Mouse (Mus musculus) hindbrain, embryonic 14.5 days (tissue): ENCODE measurements at regions not wholly inside any gene's neighbourhood (a gene's known extent, or its start where the extent isn't known, plus 50 kb on each side); places are given as distances from the start of the nearest gene placed in this dataset.

Experiments
- ATAC-seq: fragments of 200-750 bp; cut with Nextera tagmentation; 2 replicates; pipeline ENCODE4 v1.8.0; 2017; ENCODE audit warnings: moderate number of reproducible peaks, mild to moderate bottlenecking, moderate TSS enrichment, moderate library complexity; ENCODE audit not compliant: low FRiP score
- DNase-seq: peaks from one replicate; pipeline ENCODE4 v3.0.0-alpha.2; 2015; ENCODE audit warnings: low spot score
- H3K27ac ChIP-seq: fragments of 300-500 bp; sonication (generic); 2 replicates; pipeline ENCODE4 v1.5.1; 2014; ENCODE audit warnings: mild to moderate bottlenecking, moderate library complexity
- H3K27me3 ChIP-seq: fragments of 300-500 bp; sonication (generic); 2 replicates; pipeline ENCODE4 v1.6.1; 2014; ENCODE audit warnings: mild to moderate bottlenecking, low read length, mixed read lengths; ENCODE audit not compliant: control insufficient read depth, insufficient read depth
- H3K36me3 ChIP-seq: fragments of 300-500 bp; sonication (generic); replicated peaks from 2 replicates; pipeline ENCODE4 v1.6.1; 2014; ENCODE audit not compliant: control insufficient read depth, insufficient read depth
- H3K4me1 ChIP-seq: fragments of 300-500 bp; sonication (generic); replicated peaks from 2 replicates; pipeline ENCODE4 v1.6.1; 2014; ENCODE audit warnings: antibody characterized with exemption, low read length, mixed read lengths; ENCODE audit not compliant: control insufficient read depth, insufficient read depth
- H3K4me2 ChIP-seq: fragments of 300-500 bp; sonication (generic); replicated peaks from 2 replicates; pipeline ENCODE4 v1.6.1; 2014; ENCODE audit warnings: mild to moderate bottlenecking, moderate library complexity
- H3K4me3 ChIP-seq: fragments of 300-500 bp; sonication (generic); replicated peaks from 2 replicates; pipeline ENCODE4 v1.5.1; 2014; ENCODE audit warnings: mild to moderate bottlenecking, low read length
- H3K9ac ChIP-seq: fragments of 300-500 bp; sonication (generic); 2 replicates; pipeline ENCODE4 v1.6.1; 2014
- H3K9me3 ChIP-seq: fragments of 300-500 bp; sonication (generic); 2 replicates; pipeline ENCODE4 v1.6.1; 2016; ENCODE audit warnings: low read length; ENCODE audit not compliant: control insufficient read depth
- WGBS: fragments of 180-500 bp; shearing (Covaris S2); extraction: QIAGEN DNeasy Blood & Tissue Kit; methylation state at CpG from one replicate; pipeline ENCODE4 v1.1.7; 2014; 5-methylcytosine and 5-hydroxymethylcytosine counted together

- Histone ChIP-seq H3K9me3 (no peaks in the 10 kb centered on the region), H3K27me3 (no peaks in the 10 kb centered on the region), H3K4me2 (no peak overlapping the region), H3K36me3 (no peaks in the 10 kb centered on the region), H3K9ac (no peak overlapping the region), H3K27ac (no peak overlapping the region), H3K4me3 (no peak overlapping the region), H3K4me1 (0 out of 2 replicates have a peak, but pooled peaks cover 3% of the 10 kb centered on the region)
- WGBS: 57% methylated on average over 7 of the region's 7 CpGs
- DNase-seq: no peak
- no peak for ATAC-seq
These were observed 182.2 kb upstream of the Sulf2 start for GRCm38 (mm10) chr2:166337666-166338065.

GRCm38 (mm10) chr2:166335702-166336101, 180.2 kb upstream of the Sulf2 start:
- no peaks in the 10 kb centered on the region for H3K27me3 ChIP-seq
- no peak overlapping the region for H3K9ac ChIP-seq
- 73% methylated on average over 5 of the region's 5 CpGs for WGBS
- H3K36me3 ChIP-seq: no peaks in the 10 kb centered on the region
- no peaks in the 10 kb centered on the region for H3K4me1 ChIP-seq
- no peak overlapping the region for H3K4me3 ChIP-seq
- H3K27ac ChIP-seq: no peak overlapping the region
- no peak for ATAC-seq
- DNase-seq: no peak
- no peak overlapping the region for H3K4me2 ChIP-seq
- H3K9me3 ChIP-seq: no peaks in the 10 kb centered on the region

GRCm38 (mm10) chr2:166334559-166334958, 179.1 kb upstream of the Sulf2 start:
- H3K27me3 ChIP-seq: no peaks in the 10 kb centered on the region
- ATAC-seq (no peak), DNase-seq (no peak)
- no peak overlapping the region for H3K4me3 ChIP-seq
- H3K9ac ChIP-seq: no peak overlapping the region
- H3K4me1 ChIP-seq: no peaks in the 10 kb centered on the region; the same call in 1 of the 2 replicates
- no peaks in the 10 kb centered on the region for H3K36me3 ChIP-seq
- H3K4me2 ChIP-seq: no peak overlapping the region
- no peak overlapping the region for H3K27ac ChIP-seq
- WGBS: 77% methylated on average over 7 of the region's 7 CpGs
- H3K9me3 ChIP-seq: no peaks in the 10 kb centered on the region

- Histone ChIP-seq H3K4me1 (no peaks in the 10 kb centered on the region; the same call in 1 of the 2 replicates), H3K27me3 (no peaks in the 10 kb centered on the region), H3K9ac (no peak overlapping the region), H3K4me3 (no peak overlapping the region), H3K36me3 (no peaks in the 10 kb centered on the region), H3K27ac (no peak overlapping the region), H3K9me3 (no peaks in the 10 kb centered on the region), H3K4me2 (no peak overlapping the region)
- no peak for ATAC-seq
- no peak for DNase-seq
- 76% methylated on average over 4 of the region's 4 CpGs for WGBS
These were observed 178.4 kb upstream of the Sulf2 start for GRCm38 (mm10) chr2:166333818-166334217.

GRCm38 (mm10) chr2:166332748-166333417, 177.4 kb upstream of the Sulf2 start:
- Histone ChIP-seq H3K27ac (no peak overlapping the region), H3K4me2 (no peak overlapping the region), H3K4me1 (no peaks in the 10 kb centered on the region; the same call in 1 of the 2 replicates), H3K27me3 (no peaks in the 10 kb centered on the region), H3K4me3 (no peak overlapping the region), H3K9me3 (no peaks in the 10 kb centered on the region), H3K9ac (no peak overlapping the region), H3K36me3 (no peaks in the 10 kb centered on the region)
- ATAC-seq (no peak), DNase-seq (no peak)
- 66% methylated on average over 13 of the region's 13 CpGs for WGBS

- no peaks in the 10 kb centered on the region for H3K9me3 ChIP-seq
- H3K4me2 ChIP-seq: no peak overlapping the region
- no peaks in the 10 kb centered on the region for H3K36me3 ChIP-seq
- H3K27me3 ChIP-seq: no peaks in the 10 kb centered on the region
- DNase-seq: no peak
- H3K9ac ChIP-seq: no peak overlapping the region
- no peak overlapping the region for H3K4me3 ChIP-seq
- H3K27ac ChIP-seq: no peak overlapping the region
- ATAC-seq: no peak
- H3K4me1 ChIP-seq: no peaks in the 10 kb centered on the region; the same call in 1 of the 2 replicates
- WGBS: 94% methylated on average over 4 of the region's 4 CpGs
These were observed 175.7 kb upstream of the Sulf2 start for GRCm38 (mm10) chr2:166331192-166331591.

- no peak overlapping the region for H3K9ac ChIP-seq
- WGBS: 27% methylated on average over 6 of the region's 6 CpGs
- no peaks in the 10 kb centered on the region for H3K36me3 ChIP-seq
- no peak overlapping the region for H3K4me2 ChIP-seq
- no peak for DNase-seq
- H3K4me3 ChIP-seq: no peak overlapping the region
- no peak for ATAC-seq
- H3K27ac ChIP-seq: no peak overlapping the region
- H3K9me3 ChIP-seq: no peaks in the 10 kb centered on the region
- H3K4me1 ChIP-seq: no peaks in the 10 kb centered on the region; the same call in 1 of the 2 replicates
- no peaks in the 10 kb centered on the region for H3K27me3 ChIP-seq
These were observed 174.9 kb upstream of the Sulf2 start for GRCm38 (mm10) chr2:166330364-166330763.

- WGBS: 63% methylated on average over 14 of the region's 14 CpGs
- no peak overlapping the region for H3K27ac ChIP-seq
- no peaks in the 10 kb centered on the region for H3K9me3 ChIP-seq
- DNase-seq (no peak), ATAC-seq (no peak)
- no peak overlapping the region for H3K4me2 ChIP-seq
- H3K9ac ChIP-seq: no peak overlapping the region
- H3K27me3 ChIP-seq: no peaks in the 10 kb centered on the region
- H3K36me3 ChIP-seq: no peaks in the 10 kb centered on the region
- H3K4me1 ChIP-seq: peaks cover 6% of the 10 kb centered on the region
- H3K4me3 ChIP-seq: no peak overlapping the region
These were observed 174.3 kb upstream of the Sulf2 start for GRCm38 (mm10) chr2:166329556-166330340.

GRCm38 (mm10) chr2:166326932-166327331, 171.5 kb upstream of the Sulf2 start:
- DNase-seq: no peak
- H3K36me3 ChIP-seq: no peaks in the 10 kb centered on the region
- no peak overlapping the region for H3K9ac ChIP-seq
- H3K4me2 ChIP-seq: no peak overlapping the region
- no peaks in the 10 kb centered on the region for H3K9me3 ChIP-seq
- H3K27ac ChIP-seq: no peak overlapping the region
- WGBS: 84% methylated on average over 5 of the region's 5 CpGs
- H3K4me3 ChIP-seq: no peak overlapping the region
- no peaks in the 10 kb centered on the region for H3K27me3 ChIP-seq
- H3K4me1 ChIP-seq: peaks cover 23% of the 10 kb centered on the region
- no peak for ATAC-seq
